Mouse (Mus musculus) left cerebral cortex, adult 2 months (tissue): ENCODE measurements around the gene Runx1. TPM values are rescaled to one million over a fixed set of nuclear protein-coding genes. Genes with fewer than 3 reads are reported as not detected.

Experiments
- DNase-seq, 2 experiments: peaks; one replicate each; pipeline ENCODE4 v3.0.0; 2021 to 2022; ENCODE audit warnings: low spot score in 2 of 2, mixed read lengths in 1 of 2; ENCODE audit errors: extremely low spot score in 1 of 2
- H3K27ac ChIP-seq: fragments of 200-600 bp; 2 replicates; pipeline ENCODE4 v1.8.1; 2022
- H3K4me3 ChIP-seq: fragments of 200-600 bp; 2 replicates; pipeline ENCODE4 v1.8.1; 2022
- CTCF ChIP-seq: fragments of 200-600 bp; IDR thresholded peaks from 2 replicates; pipeline ENCODE4 v1.8.1; 2022; ENCODE audit warnings: antibody characterized with exemption, mild to moderate bottlenecking, moderate library complexity
- intact Hi-C: fragments of 180-260 bp; cut with DNase I; formaldehyde crosslinking; loops from one replicate; pipeline ENCODE4 v1.15.1; 2025
- long read RNA-seq, 2 experiments: library from polyadenylated mRNA; stranded (forward); transcript quantifications; one replicate each; pipeline ENCODE4 v2.0.0; 2021; ENCODE audit warnings: borderline mapping rate in 2 of 2
- total RNA-seq, 2 experiments: library from RNA; stranded (reverse); gene quantifications; 2 replicates each; pipeline ENCODE4 v1.2.3; 2021

The Runx1 gene
- 1 to 10 TPM; 1.3 to 1.7 TPM for total RNA-seq
- long read RNA-seq, experiment 1, result 0 reads
- long read RNA-seq, experiment 2, full-length matches to known transcripts, result 1 of 1 reads
- long read RNA-seq, experiment 2, partial matches to known transcripts, result 0 of 1 reads
- long read RNA-seq, experiment 2, other reads (novel, unspliced or antisense), result 0 of 1 reads

GRCm38 (mm10) chr16:92825908-92826650 is at the start of gene Runx1:
Gene Runx1, minus strand, starts transcription at chr16:92826149.
- intact Hi-C loops, result no loop called here
- DNase-seq, result no peak
- no peak within 1 kb of the TSS for H3K27ac ChIP-seq
- H3K4me3 ChIP-seq, result no peak within 1 kb of the TSS
- no peak for TF ChIP-seq CTCF

DNA sequence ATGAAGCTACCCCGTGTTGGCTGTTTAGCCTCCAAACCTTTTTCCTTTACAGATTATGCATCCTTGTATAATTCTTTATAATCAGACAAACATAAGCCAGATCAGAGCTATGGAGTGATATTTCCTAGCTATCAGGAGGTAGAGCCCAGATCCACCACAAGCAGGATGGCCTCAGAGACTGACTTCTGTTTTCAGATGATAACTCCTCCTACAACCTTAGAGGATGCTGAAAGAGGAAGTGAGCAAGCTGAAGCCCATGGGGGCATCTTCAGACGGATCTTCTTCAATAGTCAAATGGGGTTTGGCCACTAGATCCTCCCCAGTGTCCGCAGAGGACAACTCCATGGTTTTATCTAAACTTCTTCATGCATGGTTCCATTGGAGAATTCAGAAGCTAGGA is 48.1 kb upstream of the Runx1 start:
- Histone ChIP-seq H3K4me3 (no peak overlapping the region), H3K27ac (no peak overlapping the region)
- intact Hi-C loops, result no loop called here
- no peak for TF ChIP-seq CTCF
- no peak for DNase-seq

GRCm38 (mm10) chr16:92871728-92872127 is 45.8 kb upstream of the Runx1 start:
- no peak overlapping the region for H3K4me3 ChIP-seq
- TF ChIP-seq CTCF, result no peak
- intact Hi-C loops, result no loop called here
- H3K27ac ChIP-seq, result no peak overlapping the region
- DNase-seq, result no peak

DNA sequence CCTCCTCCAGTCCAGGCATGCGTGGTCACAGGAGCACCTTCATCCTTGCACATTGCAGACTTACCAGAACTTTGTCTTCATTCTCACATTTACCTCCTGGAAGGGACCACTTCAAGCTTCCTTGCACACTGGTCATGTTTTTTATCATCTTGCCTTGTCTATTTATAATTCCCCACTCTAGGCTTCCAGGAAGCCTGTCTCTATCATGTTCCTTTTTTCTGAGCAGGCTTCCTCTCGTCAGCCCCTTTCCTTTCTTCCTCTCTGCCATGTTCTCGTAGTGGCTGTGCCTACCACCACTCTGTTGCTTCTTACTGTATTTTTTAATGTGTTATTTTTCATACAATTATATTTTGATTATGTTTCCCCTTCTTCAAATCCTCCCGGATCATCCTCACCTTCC is 42.6 kb upstream of the Runx1 start:
- intact Hi-C loops, result no loop called here
- DNase-seq, result no peak
- Histone ChIP-seq H3K27ac (no peak overlapping the region), H3K4me3 (no peak overlapping the region)
- no peak for TF ChIP-seq CTCF

GRCm38 (mm10) chr16:92867261-92867935 is 41.4 kb upstream of the Runx1 start:
- DNase-seq, result no peak
- intact Hi-C loops, result no loop called here
- no peak overlapping the region for H3K4me3 ChIP-seq
- no peak for TF ChIP-seq CTCF
- no peak overlapping the region for H3K27ac ChIP-seq

GRCm38 (mm10) chr16:92865314-92865713 is 39.4 kb upstream of the Runx1 start:
- DNase-seq, result no peak
- no peak overlapping the region for H3K4me3 ChIP-seq
- H3K27ac ChIP-seq, result no peak overlapping the region
- intact Hi-C loops, result no loop called here
- TF ChIP-seq CTCF, result no peak

DNA sequence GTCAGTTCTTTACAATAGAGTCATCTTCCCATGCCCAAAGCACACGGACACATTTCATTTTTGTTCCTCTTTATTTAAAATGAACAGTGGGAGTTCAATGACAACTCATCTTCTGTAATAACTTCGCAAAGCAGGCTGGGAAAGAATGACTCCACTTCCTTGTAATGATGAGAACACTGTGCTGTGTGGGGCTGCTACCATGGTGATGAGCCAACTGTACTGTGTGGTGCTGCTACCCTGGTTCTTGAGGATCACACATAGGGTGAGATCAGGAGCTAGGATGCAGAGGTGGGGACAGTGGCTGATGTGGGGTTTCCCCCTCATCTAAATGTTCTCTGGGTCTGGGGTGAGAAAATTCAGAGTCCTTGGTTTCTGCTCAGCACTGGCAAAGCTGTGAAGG is 38.2 kb upstream of the Runx1 start:
- Histone ChIP-seq H3K4me3 (no peak overlapping the region), H3K27ac (no peak overlapping the region)
- no peak for DNase-seq
- intact Hi-C loops, result no loop called here
- TF ChIP-seq CTCF, result no peak

- DNase-seq, result no peak
- Histone ChIP-seq H3K27ac (no peak overlapping the region), H3K4me3 (no peak overlapping the region)
- intact Hi-C loops, result no loop called here
- no peak for TF ChIP-seq CTCF
Measured at GRCm38 (mm10) chr16:92863179-92863578, 37.2 kb upstream of the Runx1 start.

GRCm38 (mm10) chr16:92862430-92862829 is 36.5 kb upstream of the Runx1 start:
- no peak for DNase-seq
- intact Hi-C loops, result no loop called here
- H3K27ac ChIP-seq, result no peak overlapping the region
- no peak overlapping the region for H3K4me3 ChIP-seq
- no peak for TF ChIP-seq CTCF

- no peak for DNase-seq
- TF ChIP-seq CTCF, result no peak
- Histone ChIP-seq H3K27ac (no peak overlapping the region), H3K4me3 (no peak overlapping the region)
- intact Hi-C loops, result no loop called here
Measured at GRCm38 (mm10) chr16:92861571-92861970, 35.6 kb upstream of the Runx1 start.

- no peak overlapping the region for H3K27ac ChIP-seq
- DNase-seq, result no peak
- no peak for TF ChIP-seq CTCF
- intact Hi-C loops, result no loop called here
- no peak overlapping the region for H3K4me3 ChIP-seq
Measured at GRCm38 (mm10) chr16:92860649-92861048, 34.7 kb upstream of the Runx1 start.

DNA sequence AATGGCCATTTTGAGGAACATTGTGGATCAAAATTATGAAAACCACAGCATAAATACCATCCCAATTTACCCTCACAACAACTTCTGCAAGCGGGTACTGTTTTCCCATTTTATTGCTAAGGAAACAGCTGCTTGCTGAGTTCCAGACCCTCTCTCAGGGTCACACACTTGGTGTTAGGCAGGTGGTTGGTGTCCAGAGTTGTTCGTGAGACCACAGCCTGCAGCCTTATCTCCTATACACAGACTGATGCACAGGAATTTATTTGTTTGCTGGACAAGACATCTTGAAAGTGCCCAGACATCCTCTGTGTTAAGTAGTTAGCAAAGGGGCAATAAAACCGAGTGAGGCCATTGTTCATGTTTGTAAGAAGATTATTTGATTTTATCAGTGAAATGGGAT is 30.8 kb upstream of the Runx1 start:
- Histone ChIP-seq H3K4me3 (no peak overlapping the region), H3K27ac (no peak overlapping the region)
- no peak for DNase-seq
- TF ChIP-seq CTCF, result no peak
- intact Hi-C loops, result no loop called here
